Mouse (Mus musculus) limb, embryonic 11.5 days (tissue): ENCODE data around the gene F10. TPM values are rescaled to one million over a fixed set of nuclear protein-coding genes. Genes with fewer than 3 reads are reported as not detected.

Experiments used
- ATAC-seq: fragments of 200-750 bp; cut with Nextera tagmentation; 2 replicates; pipeline ENCODE4 v1.8.0; 2017; ENCODE audit warnings: low read depth; ENCODE audit not compliant: insufficient number of reproducible peaks, low FRiP score, low TSS enrichment
- DNase-seq: peaks from one replicate; pipeline ENCODE4 v3.0.0-alpha.2; 2015; ENCODE audit warnings: low spot score
- H3K27ac ChIP-seq: fragments of 300-500 bp; sonication (generic); replicated peaks from 2 replicates; pipeline ENCODE4 v1.5.1; 2014; ENCODE audit warnings: low read depth, mild to moderate bottlenecking, low read length
- H3K27me3 ChIP-seq: fragments of 300-500 bp; sonication (generic); 2 replicates; pipeline ENCODE4 v1.6.1; 2014; ENCODE audit warnings: mild to moderate bottlenecking, low read length, mixed read lengths; ENCODE audit not compliant: control insufficient read depth, insufficient read depth
- H3K36me3 ChIP-seq: fragments of 300-500 bp; sonication (generic); 2 replicates; pipeline ENCODE4 v1.6.1; 2014; ENCODE audit warnings: mild to moderate bottlenecking, low read length, moderate library complexity, mixed read lengths; ENCODE audit not compliant: control insufficient read depth, insufficient read depth
- H3K4me1 ChIP-seq: fragments of 300-500 bp; sonication (generic); 2 replicates; pipeline ENCODE4 v1.6.1; 2014; ENCODE audit warnings: low read length, mixed read lengths; ENCODE audit not compliant: control insufficient read depth, insufficient read depth
- H3K4me2 ChIP-seq: fragments of 300-500 bp; sonication (generic); 2 replicates; pipeline ENCODE4 v1.6.1; 2014; ENCODE audit warnings: low read depth, mild to moderate bottlenecking, moderate library complexity; ENCODE audit not compliant: severe bottlenecking
- H3K4me3 ChIP-seq: fragments of 300-500 bp; sonication (generic); 2 replicates; pipeline ENCODE4 v1.5.1; 2014; ENCODE audit warnings: low read depth, low read length
- H3K9ac ChIP-seq: fragments of 300-500 bp; sonication (generic); 2 replicates; pipeline ENCODE4 v1.6.1; 2014; ENCODE audit warnings: mild to moderate bottlenecking, low read length
- H3K9me3 ChIP-seq: fragments of 300-500 bp; sonication (generic); 2 replicates; pipeline ENCODE4 v1.6.1; 2016; ENCODE audit warnings: low read length; ENCODE audit not compliant: control insufficient read depth
- WGBS: fragments of 180-500 bp; shearing (Covaris S2); extraction: QIAGEN DNeasy Blood & Tissue Kit; methylation state at CpG from one replicate; pipeline ENCODE4 v1.1.7; 2014; 5-methylcytosine and 5-hydroxymethylcytosine counted together
- polyA plus RNA-seq: library from polyadenylated mRNA; unstranded; fragments of >200 nt; fragmentation: Nextera tagmentation; extraction: Ambion mirVana; gene quantifications from 2 replicates; pipeline ENCODE4 v1.2.1, GENCODE M21; 2014

The F10 gene
- 0.67 and 1.1 TPM in 2 replicates for polyA plus RNA-seq

DNA sequence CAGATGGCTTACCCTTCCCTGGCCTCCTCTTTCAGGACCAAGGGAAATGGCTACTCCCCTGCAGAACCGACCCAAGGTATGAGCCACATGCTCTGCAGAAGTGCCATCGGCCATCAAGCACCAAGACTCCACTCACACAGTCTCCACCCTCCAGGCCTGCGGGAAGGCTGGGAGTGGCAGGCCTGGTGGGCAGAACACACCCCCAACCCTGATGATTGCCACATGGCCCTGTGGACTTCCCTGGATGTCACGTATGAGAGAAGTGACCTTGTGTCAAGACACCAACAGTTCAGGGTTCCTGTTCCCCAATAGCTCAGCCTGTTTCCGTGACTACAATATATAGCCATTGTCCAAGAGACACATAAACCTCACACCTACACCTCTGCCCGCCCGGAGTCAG lies at the start of gene F10:
Gene F10 (plus strand): TSS at position 294 of the 400 bp plus-strand sequence.
- Histone ChIP-seq H3K9ac (no peak within 1 kb of the TSS), H3K4me1 (0 out of 2 replicates have a peak, but pooled peaks cover 3% of the 10 kb centered on the region), H3K9me3 (no peaks in the 10 kb centered on the region), H3K4me2 (no peak within 1 kb of the TSS), H3K27me3 (no peaks in the 10 kb centered on the region), H3K27ac (no peak within 1 kb of the TSS), H3K36me3 (no peaks in the 10 kb centered on the region), H3K4me3 (no peak within 1 kb of the TSS)
- no peak for DNase-seq
- WGBS, result 57% methylated on average over 7 of the region's 7 CpGs
- no peak for ATAC-seq

DNA sequence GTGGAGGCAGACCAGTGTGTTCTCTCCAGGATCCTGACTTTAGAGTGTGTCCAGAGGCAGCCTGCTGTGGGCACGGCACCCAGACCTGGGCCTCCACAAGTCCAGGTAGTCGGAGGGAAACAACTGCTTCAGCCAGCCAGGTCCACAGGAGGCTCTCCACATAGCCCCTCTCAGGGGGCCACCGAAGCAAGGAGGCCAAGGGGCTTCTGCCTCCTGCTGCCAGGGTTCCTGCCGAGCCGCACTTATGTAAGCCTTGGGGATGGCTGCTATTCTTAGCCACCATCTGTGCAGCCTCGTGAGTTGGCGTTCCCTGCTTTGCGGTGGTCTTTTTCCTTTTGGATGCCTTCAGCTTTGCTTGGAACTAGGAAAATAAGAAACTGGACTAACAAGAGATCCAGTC lies 49.5 kb upstream of the F10 start:
- Histone ChIP-seq H3K4me1 (no peaks in the 10 kb centered on the region), H3K4me2 (no peak overlapping the region), H3K27ac (no peak overlapping the region), H3K27me3 (no peaks in the 10 kb centered on the region), H3K9me3 (no peaks in the 10 kb centered on the region), H3K36me3 (no peaks in the 10 kb centered on the region), H3K4me3 (no peak overlapping the region), H3K9ac (no peak overlapping the region)
- DNase-seq (no peak), ATAC-seq (no peak)
- WGBS, result 84% methylated on average over 8 of the region's 8 CpGs

DNA sequence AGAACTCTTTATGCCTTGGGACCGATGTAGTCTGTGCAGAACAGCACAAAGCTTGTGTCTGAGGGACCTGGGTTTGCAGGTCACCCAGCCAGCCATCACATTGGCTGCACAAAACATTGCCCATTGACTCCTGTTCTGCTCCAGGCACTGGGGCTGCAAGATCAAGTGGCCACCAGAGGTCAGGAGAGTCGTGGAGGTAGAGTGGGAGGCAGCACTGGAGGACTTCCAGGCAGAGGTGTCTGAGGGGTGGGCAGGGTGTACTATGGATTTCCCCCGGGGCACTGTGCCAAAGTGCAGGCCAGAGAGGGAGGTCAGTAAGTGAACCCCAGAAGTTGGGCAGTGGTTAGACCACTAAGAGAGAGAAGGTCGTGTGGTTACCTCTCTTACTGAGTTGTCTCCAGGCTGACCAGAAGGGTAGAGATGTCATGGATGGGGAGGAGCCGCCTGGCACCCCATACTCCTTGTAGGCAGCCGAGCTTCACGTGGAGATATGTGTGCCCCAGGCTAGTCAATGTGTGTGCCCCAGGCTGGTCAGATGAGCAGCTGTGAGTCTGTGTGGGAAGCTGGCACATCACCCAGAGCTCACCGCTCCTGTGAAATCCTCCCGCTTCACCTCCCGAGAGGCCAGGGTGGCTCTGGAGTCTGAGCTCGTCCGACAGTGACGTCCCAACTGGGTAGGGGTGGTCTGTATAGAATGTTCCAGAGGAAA lies 48.2 kb upstream of the F10 start:
- no peak overlapping the region for H3K27ac ChIP-seq
- no peak overlapping the region for H3K9ac ChIP-seq
- no peak overlapping the region for H3K4me3 ChIP-seq
- no peaks in the 10 kb centered on the region for H3K9me3 ChIP-seq
- DNase-seq (no peak), ATAC-seq (no peak)
- H3K4me1 ChIP-seq, result no peaks in the 10 kb centered on the region
- WGBS, result 77% methylated on average over 13 of the region's 13 CpGs
- H3K4me2 ChIP-seq, result no peak overlapping the region
- H3K36me3 ChIP-seq, result no peaks in the 10 kb centered on the region
- no peaks in the 10 kb centered on the region for H3K27me3 ChIP-seq

DNA sequence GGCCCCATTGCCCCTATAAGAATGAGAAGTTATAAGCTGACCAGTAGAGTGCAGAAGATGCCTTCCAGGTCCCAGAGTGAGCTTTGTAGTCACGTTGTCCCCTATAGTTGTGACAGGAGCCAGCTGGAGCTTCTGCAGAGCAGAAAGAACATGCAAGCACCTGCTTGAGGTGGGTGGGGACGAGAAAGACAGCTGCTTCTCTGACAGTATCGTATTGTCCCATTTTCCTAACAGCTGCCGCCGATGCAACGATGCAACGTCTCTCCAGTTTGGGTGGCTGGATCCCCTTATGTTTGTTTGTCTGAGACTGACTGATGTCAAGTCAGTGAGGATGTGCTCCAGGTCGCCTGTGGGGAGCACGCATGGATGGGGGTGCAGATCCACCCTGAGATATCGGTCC lies 45.7 kb upstream of the F10 start:
- Histone ChIP-seq H3K27me3 (no peaks in the 10 kb centered on the region), H3K4me2 (no peak overlapping the region), H3K9me3 (no peaks in the 10 kb centered on the region), H3K4me3 (no peak overlapping the region), H3K27ac (no peak overlapping the region), H3K9ac (no peak overlapping the region), H3K36me3 (no peaks in the 10 kb centered on the region), H3K4me1 (peaks cover under 1% of the 10 kb centered on the region; the same call in 1 of the 2 replicates)
- no peak for ATAC-seq
- DNase-seq, result no peak
- WGBS, result 82% methylated on average over 10 of the region's 10 CpGs

DNA sequence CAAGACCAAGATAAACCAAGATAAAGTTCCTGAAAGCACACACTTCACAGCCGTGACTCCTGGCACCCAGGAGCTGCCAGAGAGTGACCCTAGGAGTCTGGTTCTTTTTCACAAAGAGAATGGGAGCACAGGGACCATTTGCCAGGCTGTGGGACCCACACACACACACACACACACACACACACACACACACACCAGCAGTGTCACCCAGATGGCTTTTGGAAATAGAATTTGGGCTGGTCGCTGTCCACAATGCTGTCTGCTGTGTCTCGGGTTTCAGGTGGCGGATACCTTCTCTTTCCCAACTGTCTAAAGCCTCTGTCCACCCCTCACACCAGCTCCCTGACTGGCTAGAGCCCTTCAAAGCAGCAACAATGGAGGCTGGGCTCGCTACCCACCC lies 42.6 kb upstream of the F10 start:
- DNase-seq (no peak), ATAC-seq (no peak)
- Histone ChIP-seq H3K4me3 (no peak overlapping the region), H3K4me1 (peaks cover 11% of the 10 kb centered on the region; the same call in 1 of the 2 replicates), H3K36me3 (peaks cover 2% of the 10 kb centered on the region; the same call in 1 of the 2 replicates), H3K9me3 (no peaks in the 10 kb centered on the region), H3K9ac (no peak overlapping the region), H3K27me3 (no peaks in the 10 kb centered on the region), H3K27ac (no peak overlapping the region), H3K4me2 (no peak overlapping the region)
- 70% methylated on average over 5 of the region's 5 CpGs for WGBS

DNA sequence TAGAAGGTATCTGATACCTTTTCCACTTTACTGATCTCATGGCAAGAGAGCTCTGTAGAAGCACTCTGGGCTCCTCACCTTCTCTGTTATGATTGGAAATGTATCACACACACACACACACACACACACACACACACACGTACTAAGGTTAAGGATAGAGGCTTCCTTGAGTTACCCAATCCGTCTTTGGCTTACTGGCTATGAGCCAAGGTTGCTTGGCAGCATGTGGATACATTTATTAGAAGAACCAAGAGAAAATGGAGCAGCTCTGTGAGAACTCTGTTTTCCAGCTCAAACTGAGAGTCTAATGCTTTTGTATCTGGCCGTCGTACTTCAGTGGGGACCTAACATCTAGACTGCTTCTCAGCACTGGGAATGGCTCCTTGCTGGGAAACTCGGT lies 41.6 kb upstream of the F10 start:
- WGBS, result 87% methylated on average over 5 of the region's 5 CpGs
- H3K4me2 ChIP-seq, result no peak overlapping the region
- no peak overlapping the region for H3K4me3 ChIP-seq
- H3K36me3 ChIP-seq, result peaks cover 2% of the 10 kb centered on the region; the same call in 1 of the 2 replicates
- no peaks in the 10 kb centered on the region for H3K27me3 ChIP-seq
- peaks cover 11% of the 10 kb centered on the region; the same call in 1 of the 2 replicates for H3K4me1 ChIP-seq
- DNase-seq, result no peak
- no peak overlapping the region for H3K9ac ChIP-seq
- H3K27ac ChIP-seq, result no peak overlapping the region
- ATAC-seq, result no peak
- no peaks in the 10 kb centered on the region for H3K9me3 ChIP-seq

DNA sequence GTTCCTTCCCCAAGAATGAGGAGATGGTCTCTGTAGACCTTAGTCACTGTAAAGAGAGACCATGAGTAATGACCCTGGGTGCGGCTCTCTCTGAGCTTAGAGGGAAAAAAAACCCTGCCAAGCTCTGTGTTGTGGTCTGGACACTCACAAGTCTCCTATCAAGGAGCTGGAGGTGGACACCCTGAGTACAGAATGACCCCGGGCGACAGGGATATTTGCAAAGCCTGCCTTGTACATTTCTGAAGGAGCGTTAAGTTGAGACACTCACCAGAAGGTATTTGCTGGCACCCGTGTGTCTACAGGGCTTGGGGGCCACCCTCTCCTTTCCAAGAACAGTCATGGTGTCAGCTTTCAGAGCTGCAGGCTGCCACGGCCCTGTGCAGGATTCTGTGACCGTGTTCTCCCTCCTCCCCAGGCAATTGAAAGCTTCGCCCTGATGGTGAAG lies 40.3 kb upstream of the F10 start:
- DNase-seq (peak; percentile 38), ATAC-seq (no peak)
- no peak overlapping the region for H3K4me3 ChIP-seq
- H3K36me3 ChIP-seq, result peaks cover 2% of the 10 kb centered on the region; the same call in 1 of the 2 replicates
- no peak overlapping the region for H3K9ac ChIP-seq
- no peak overlapping the region for H3K4me2 ChIP-seq
- H3K4me1 ChIP-seq, result peaks cover 11% of the 10 kb centered on the region; the same call in 1 of the 2 replicates
- H3K27ac ChIP-seq, result no peak overlapping the region
- no peaks in the 10 kb centered on the region for H3K27me3 ChIP-seq
- WGBS, result 18% methylated on average over 8 of the region's 8 CpGs
- H3K9me3 ChIP-seq, result no peaks in the 10 kb centered on the region

DNA sequence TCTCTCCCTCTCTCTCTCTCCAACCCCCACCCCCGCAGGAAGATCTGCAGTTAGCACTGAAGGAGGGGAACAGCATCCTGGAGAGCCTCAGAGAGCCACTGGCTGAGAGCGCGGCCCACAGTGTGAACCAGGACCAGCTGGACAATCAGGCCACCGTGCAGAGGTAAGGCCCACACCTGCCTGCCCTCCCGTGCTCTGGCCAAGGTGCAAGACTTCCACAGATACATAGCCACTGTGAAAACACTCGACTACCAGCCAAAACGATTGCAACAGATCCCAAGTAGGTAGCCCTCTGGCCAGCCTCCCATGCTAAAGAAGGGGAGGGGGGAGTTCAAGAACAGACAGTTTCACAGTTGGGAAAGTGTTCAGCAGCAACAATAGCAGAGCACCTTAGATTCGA lies 38.8 kb upstream of the F10 start:
- Histone ChIP-seq H3K4me2 (no peak overlapping the region), H3K36me3 (peaks cover 2% of the 10 kb centered on the region; the same call in 1 of the 2 replicates), H3K4me3 (no peak overlapping the region), H3K27ac (no peak overlapping the region), H3K9ac (no peak overlapping the region), H3K27me3 (no peaks in the 10 kb centered on the region), H3K4me1 (peaks cover 11% of the 10 kb centered on the region; the same call in 1 of the 2 replicates), H3K9me3 (no peaks in the 10 kb centered on the region)
- DNase-seq, result no peak
- 78% methylated on average over 8 of the region's 8 CpGs for WGBS
- no peak for ATAC-seq
